Mouse (Mus musculus) liver, postnatal 0 days (tissue): ENCODE data around the gene Pif1. TPM values are rescaled to one million over a fixed set of nuclear protein-coding genes. Genes with fewer than 3 reads are reported as not detected.

Experiments used
- ATAC-seq: fragments of 200-750 bp; cut with Nextera tagmentation; 2 replicates; pipeline ENCODE4 v1.8.0; 2017; ENCODE audit warnings: mild to moderate bottlenecking, moderate library complexity
- DNase-seq: peaks from one replicate; pipeline ENCODE4 v3.0.0-alpha.2; 2016
- H3K27ac ChIP-seq: fragments of 300-500 bp; sonication (generic); 2 replicates; pipeline ENCODE4 v1.5.1; 2014; ENCODE audit warnings: antibody characterized with exemption, moderate library complexity, mild to moderate bottlenecking, low read depth
- H3K27me3 ChIP-seq: fragments of 300-500 bp; sonication (generic); 2 replicates; pipeline ENCODE4 v1.6.1; 2014; ENCODE audit warnings: low read length, control low read depth, mixed read lengths; ENCODE audit not compliant: insufficient read depth
- H3K36me3 ChIP-seq: fragments of 300-500 bp; sonication (generic); replicated peaks from 2 replicates; pipeline ENCODE4 v1.6.1; 2014; ENCODE audit warnings: mild to moderate bottlenecking, control low read depth, low read length, moderate library complexity, mixed read lengths; ENCODE audit not compliant: insufficient read depth
- H3K4me1 ChIP-seq: fragments of 300-500 bp; sonication (generic); 2 replicates; pipeline ENCODE4 v1.6.1; 2014; ENCODE audit warnings: antibody characterized with exemption, mild to moderate bottlenecking, control low read depth; ENCODE audit not compliant: insufficient read depth
- H3K4me2 ChIP-seq: fragments of 300-500 bp; sonication (generic); 2 replicates; pipeline ENCODE4 v1.6.1; 2014; ENCODE audit warnings: low read depth, mild to moderate bottlenecking, low read length, moderate library complexity, mixed read lengths
- H3K4me3 ChIP-seq: fragments of 300-500 bp; sonication (generic); 2 replicates; pipeline ENCODE4 v1.5.1; 2014; ENCODE audit warnings: low read depth, low read length
- H3K9ac ChIP-seq: fragments of 300-500 bp; sonication (generic); replicated peaks from 2 replicates; pipeline ENCODE4 v1.6.1; 2014; ENCODE audit warnings: mild to moderate bottlenecking, moderate library complexity
- H3K9me3 ChIP-seq: fragments of 300-500 bp; sonication (generic); 2 replicates; pipeline ENCODE4 v1.6.1; 2016; ENCODE audit warnings: mild to moderate bottlenecking, control low read depth, low read length, mixed read lengths
- CTCF ChIP-seq: sonication (generic); IDR thresholded peaks from 2 replicates; pipeline ENCODE4 v1.5.1; 2016; ENCODE audit warnings: antibody characterized with exemption, low read depth
- EP300 ChIP-seq: IDR thresholded peaks from 2 replicates; pipeline ENCODE4 v1.6.1; 2016; ENCODE audit warnings: antibody characterized with exemption, low read depth, mild to moderate bottlenecking
- WGBS: fragments of 180-500 bp; shearing (Covaris S2); extraction: QIAGEN DNeasy Blood & Tissue Kit; methylation state at CpG from one replicate; pipeline ENCODE4 v1.1.7; 2014; ENCODE audit not compliant: insufficient replicate concordance; 5-methylcytosine and 5-hydroxymethylcytosine counted together
- polyA plus RNA-seq: library from polyadenylated mRNA; unstranded; fragments of >200 nt; fragmentation: Nextera tagmentation; extraction: Ambion mirVana; gene quantifications from 2 replicates; pipeline ENCODE4 v1.2.1, GENCODE M21; 2015

Pif1 gene
- polyA plus RNA-seq, 1 experiment from 2014 or later: 3.5 TPM

GRCm38 (mm10) chr9:65580401-65581256 lies 6.3 kb upstream of the Pif1 start:
- Histone ChIP-seq H3K9me3 (no peaks in the 10 kb centered on the region), H3K27me3 (no peaks in the 10 kb centered on the region), H3K4me2 (peak overlapping the region; percentile 82), H3K4me3 (peak overlapping the region; percentile 72), H3K27ac (peak overlapping the region; percentile 97), H3K36me3 (0 out of 2 replicates have a peak, but pooled peaks cover 4% of the 10 kb centered on the region), H3K9ac (peak overlapping the region; percentile 71), H3K4me1 (peaks cover 35% of the 10 kb centered on the region)
- WGBS: 5% methylated on average over 19 of the region's 29 CpGs
- peak; percentile 88 for DNase-seq
- TF ChIP-seq EP300: peak; percentile 59; the same call in 1 of the 2 replicates
- TF ChIP-seq CTCF: peak; percentile 100
- peak; percentile 66 for ATAC-seq

GRCm38 (mm10) chr9:65583045-65583444 lies 3.9 kb upstream of the Pif1 start:
- 2% methylated on average over 8 of the region's 8 CpGs for WGBS
- Histone ChIP-seq H3K4me1 (peaks cover 27% of the 10 kb centered on the region), H3K9ac (no peak overlapping the region), H3K9me3 (no peaks in the 10 kb centered on the region), H3K4me2 (no peak overlapping the region), H3K36me3 (no peaks in the 10 kb centered on the region), H3K27ac (no peak overlapping the region), H3K27me3 (no peaks in the 10 kb centered on the region), H3K4me3 (no peak overlapping the region)
- ATAC-seq (no peak), DNase-seq (peak; percentile 68)
- TF ChIP-seq EP300 (no peak), CTCF (no peak)

- peak overlapping the region; percentile 94 for H3K4me2 ChIP-seq
- H3K4me3 ChIP-seq: peak overlapping the region; percentile 85
- 0% methylated on average over 6 of the region's 6 CpGs for WGBS
- H3K27ac ChIP-seq: peak overlapping the region; percentile 66
- H3K27me3 ChIP-seq: no peaks in the 10 kb centered on the region
- H3K9me3 ChIP-seq: no peaks in the 10 kb centered on the region
- ATAC-seq: peak; percentile 17
- H3K9ac ChIP-seq: peak overlapping the region; percentile 74
- peaks cover 24% of the 10 kb centered on the region for H3K4me1 ChIP-seq
- DNase-seq: no peak
- peaks cover 16% of the 10 kb centered on the region for H3K36me3 ChIP-seq
- TF ChIP-seq CTCF (no peak), EP300 (no peak)
Observed at GRCm38 (mm10) chr9:65587270-65587572, 261 bp downstream of the Pif1 start.

- peaks cover 20% of the 10 kb centered on the region for H3K36me3 ChIP-seq
- ATAC-seq: peak; percentile 33
- peak overlapping the region; percentile 66 for H3K27ac ChIP-seq
Observed at GRCm38 (mm10) chr9:65587573-65588358, 806 bp downstream of the Pif1 start.

GRCm38 (mm10) chr9:65589091-65589490 lies 2.1 kb downstream of the Pif1 start:
- Histone ChIP-seq H3K9me3 (no peaks in the 10 kb centered on the region), H3K27ac (no peak overlapping the region), H3K9ac (no peak overlapping the region), H3K27me3 (no peaks in the 10 kb centered on the region), H3K4me3 (peak overlapping the region; percentile 85), H3K4me2 (peak overlapping the region; percentile 94), H3K4me1 (peaks cover 20% of the 10 kb centered on the region), H3K36me3 (peaks cover 32% of the 10 kb centered on the region)
- ATAC-seq: no peak
- DNase-seq: no peak
- 74% methylated on average over 3 of the region's 3 CpGs for WGBS
- TF ChIP-seq CTCF (peak; percentile 27), EP300 (no peak)

More at GRCm38 (mm10) chr9:65587573-65588358, 806 bp downstream of the Pif1 start:
- under 1% methylated on average over 64 of the region's 64 CpGs for WGBS
- peak overlapping the region; percentile 85 for H3K4me3 ChIP-seq
- no peaks in the 10 kb centered on the region for H3K9me3 ChIP-seq
- DNase-seq: peak; percentile 57
- H3K9ac ChIP-seq: peak overlapping the region; percentile 74
- H3K4me2 ChIP-seq: peak overlapping the region; percentile 94
- peaks cover 24% of the 10 kb centered on the region for H3K4me1 ChIP-seq
- H3K27me3 ChIP-seq: no peaks in the 10 kb centered on the region
- TF ChIP-seq EP300 (no peak), CTCF (no peak)

- H3K4me3 ChIP-seq: no peak overlapping the region
- H3K4me2 ChIP-seq: no peak overlapping the region
- no peak for TF ChIP-seq CTCF
- no peak for TF ChIP-seq EP300
- no peaks in the 10 kb centered on the region for H3K27me3 ChIP-seq
- H3K36me3 ChIP-seq: peaks cover 39% of the 10 kb centered on the region
- ATAC-seq (no peak), DNase-seq (no peak)
- H3K9ac ChIP-seq: no peak overlapping the region
- H3K4me1 ChIP-seq: peaks cover 10% of the 10 kb centered on the region
- no peaks in the 10 kb centered on the region for H3K9me3 ChIP-seq
- WGBS: 85% methylated on average over 3 of the region's 3 CpGs
- no peak overlapping the region for H3K27ac ChIP-seq
Observed at GRCm38 (mm10) chr9:65592721-65593120, 5.8 kb downstream of the Pif1 start.
